14 mouse cellular contexts compared by ENCODE assay signal in genomic region chr15:90343771-90344170, GRCm38 (mm10).
"Had no signal": no experiment of that assay in that cellular context is flagged by ENCODE, and none has a peak within 500 bp of the region (broad histone marks: within the 10 kb centered on the region; RNA-seq: fewer than 3 reads in every experiment).

No protein-coding gene starts in this region.

- H3K36me3 ChIP-seq: intestine, embryonic 15.5 days; limb, embryonic 13.5 days; midbrain, embryonic 10.5 days; neural tube, embryonic 15.5 days had no signal

- DNase-seq: left cerebral cortex, postnatal 4 days; lung, embryonic 14.5 days; lung, postnatal 10 days; lung, postnatal 4 days; midbrain, embryonic 14.5 days; right cerebral cortex, adult 18-20 months; right cerebral cortex, postnatal 25 days; thymus, postnatal 36 days had no signal

- H3K9me3 ChIP-seq: intestine, embryonic 15.5 days; limb, embryonic 13.5 days; neural tube, embryonic 15.5 days had no signal

- H3K9ac ChIP-seq: intestine, embryonic 15.5 days; limb, embryonic 13.5 days; liver, embryonic 14.5 days; lung, embryonic 14.5 days; neural tube, embryonic 15.5 days had no signal

- H3K27me3 ChIP-seq: intestine, embryonic 15.5 days; limb, embryonic 13.5 days; neural tube, embryonic 15.5 days had no signal

- H3K4me2 ChIP-seq: intestine, embryonic 15.5 days; limb, embryonic 13.5 days; lung, embryonic 14.5 days; neural tube, embryonic 15.5 days had no signal

- H3K27ac ChIP-seq: intestine, embryonic 15.5 days; limb, embryonic 13.5 days; liver, embryonic 14.5 days; midbrain, embryonic 10.5 days; neural tube, embryonic 15.5 days had no signal

- H3K4me3 ChIP-seq: intestine, embryonic 15.5 days; limb, embryonic 13.5 days; midbrain, embryonic 10.5 days; myocyte; neural tube, embryonic 15.5 days had no signal

- ATAC-seq: intestine, embryonic 15.5 days had no signal
